22 mouse cellular contexts compared by ENCODE assay signal in the genomic region with DNA sequence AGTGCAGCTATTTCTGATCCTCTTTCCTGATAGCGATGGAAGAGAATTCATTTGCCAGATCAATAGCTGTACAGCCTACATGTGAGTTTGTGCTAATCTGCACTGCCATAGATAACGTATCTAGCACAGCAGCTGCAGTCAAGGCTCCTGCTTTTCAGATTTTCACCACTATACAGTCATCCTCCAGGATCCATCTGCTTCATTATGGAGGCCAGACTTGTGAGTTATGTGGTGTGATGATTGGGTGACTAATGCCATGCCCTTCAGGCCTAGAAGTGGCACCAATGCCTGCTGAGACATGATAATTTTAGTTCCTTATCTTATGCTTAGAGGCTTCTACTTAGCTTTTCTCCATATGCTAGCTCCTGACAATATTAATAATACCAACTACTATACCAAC.
DNase-seq lines count a peak whose midpoint lies in the region; ATAC-seq and TF ChIP-seq lines count a peak whose summit lies in the region.
"Had no signal": no experiment of that assay in that cellular context is flagged by ENCODE, and none has a peak within 500 bp of the region (broad histone marks: within the 10 kb centered on the region; RNA-seq: fewer than 3 reads in every experiment).

No protein-coding gene starts in this region.

- no peaks in the 10 kb centered on the region; the same call in 1 of the 2 replicates for H3K9me3 ChIP-seq in G1E (replicated peaks)
- no peaks in the 10 kb centered on the region for H3K9me3 ChIP-seq in liver, embryonic 14.5 days (ENCODE audit: control insufficient read depth, low read length)
- H3K9me3 ChIP-seq: forebrain, embryonic 15.5 days had no signal

- no peak for TF ChIP-seq CTCF in G1E (IDR thresholded peaks at IDR 0.05; ENCODE audit: low read depth, low read length)
- no peak for TF ChIP-seq CTCF in liver, embryonic 14.5 days (IDR thresholded peaks at IDR 0.05; ENCODE audit: low read depth)

- H3K36me3 ChIP-seq in G1E (replicated peaks), result no peaks in the 10 kb centered on the region
- no peaks in the 10 kb centered on the region for H3K36me3 ChIP-seq in liver, embryonic 14.5 days (replicated peaks; ENCODE audit: control insufficient read depth, insufficient read depth, low read depth)
- H3K36me3 ChIP-seq: embryonic facial prominence, embryonic 15.5 days; forebrain, embryonic 10.5 days; forebrain, embryonic 15.5 days; heart, embryonic 15.5 days; hindbrain, embryonic 13.5 days had no signal

- no peak overlapping the region for H3K27ac ChIP-seq in liver, embryonic 14.5 days
- H3K27ac ChIP-seq: embryonic facial prominence, embryonic 15.5 days; forebrain, embryonic 10.5 days; forebrain, embryonic 15.5 days; heart, embryonic 15.5 days; hindbrain, embryonic 13.5 days; hindbrain, postnatal 0 days had no signal

- no peak overlapping the region for H3K4me3 ChIP-seq in G1E (ENCODE audit: low read depth, low read length)
- no peak overlapping the region for H3K4me3 ChIP-seq in liver, embryonic 14.5 days (ENCODE audit: insufficient read depth in 1 of 2, low read depth in 2 of 2, low read length in 2 of 2)
- H3K4me3 ChIP-seq: embryonic facial prominence, embryonic 15.5 days; erythroblast, embryonic 14.5 days; forebrain, embryonic 10.5 days; forebrain, embryonic 15.5 days; heart, embryonic 15.5 days; hindbrain, embryonic 13.5 days had no signal

- no peak for TF ChIP-seq EP300 in liver, embryonic 14.5 days (IDR thresholded peaks at IDR 0.05; ENCODE audit: low read depth)

- no peak overlapping the region for H3K9ac ChIP-seq in liver, embryonic 14.5 days (replicated peaks)
- H3K9ac ChIP-seq: embryonic facial prominence, embryonic 15.5 days; forebrain, embryonic 15.5 days; heart, embryonic 15.5 days; hindbrain, embryonic 13.5 days had no signal

- no peak overlapping the region for H3K4me2 ChIP-seq in liver, embryonic 14.5 days (ENCODE audit: low read depth)
- H3K4me2 ChIP-seq: embryonic facial prominence, embryonic 15.5 days; forebrain, embryonic 15.5 days; heart, embryonic 11.5 days; heart, embryonic 15.5 days; hindbrain, embryonic 13.5 days had no signal

- H3K27me3 ChIP-seq in G1E (ENCODE audit: insufficient read depth, low read length), result peaks cover 8% of the 10 kb centered on the region; the same call in 1 of the 2 replicates
- no peaks in the 10 kb centered on the region for H3K27me3 ChIP-seq in liver, embryonic 14.5 days (ENCODE audit: control insufficient read depth, insufficient read depth, low read length)
- H3K27me3 ChIP-seq: embryonic facial prominence, embryonic 15.5 days; forebrain, embryonic 15.5 days; heart, embryonic 15.5 days; hindbrain, embryonic 13.5 days had no signal

- WGBS in liver, embryonic 14.5 days (ENCODE audit: insufficient replicate concordance), result 64% methylated on average over 2 of the region's 2 CpGs

- no peak for DNase-seq in frontal cortex, adult 2 months (ENCODE audit: extremely low spot score in 1 of 2, low spot score in 1 of 2)
- DNase-seq in G1E (ENCODE audit: low spot score) (no peak), MN1 (ENCODE audit: low spot score) (no peak)
- no peak for DNase-seq in liver, embryonic 14.5 days (ENCODE audit: low read depth in 3 of 3, low spot score in 3 of 3)
- DNase-seq in layer of hippocampus, postnatal 25 days (ENCODE audit: extremely low spot score in 1 of 2, low spot score in 1 of 2), result no peak
- DNase-seq: adrenal gland, adult 2 months; adrenal gland, postnatal 25 days; cerebellum, adult 2 months; cerebellum, postnatal 10 days; gastrocnemius, postnatal 36 days; heart, adult 18-20 months; heart, postnatal 14 days had no signal

- H3K4me1 ChIP-seq in G1E (ENCODE audit: insufficient read depth, low read depth, low read length), result no peaks in the 10 kb centered on the region
- H3K4me1 ChIP-seq in liver, embryonic 14.5 days (replicated peaks; ENCODE audit: control insufficient read depth in 2 of 2, insufficient read depth in 2 of 2, low read length in 1 of 2), result no peaks in the 10 kb centered on the region
- H3K4me1 ChIP-seq: embryonic facial prominence, embryonic 15.5 days; forebrain, embryonic 10.5 days; forebrain, embryonic 15.5 days; heart, embryonic 15.5 days; hindbrain, embryonic 13.5 days had no signal

- ATAC-seq in frontal cortex, adult (ENCODE audit: low TSS enrichment), result peak; percentile 44; the same call in 1 of the 2 replicates
- ATAC-seq in G1E (ENCODE audit: extremely low read depth, insufficient number of reproducible peaks, low FRiP score, poor library complexity, severe bottlenecking), result peak; percentile 54; the same call in 1 of the 2 replicates
- peak; percentile 48; the same call in 1 of the 2 replicates for ATAC-seq in liver, embryonic 14.5 days (ENCODE audit: insufficient read depth)
- ATAC-seq in megakaryocyte-erythroid progenitor cell, adult 5-6 weeks (replicated peaks; ENCODE audit: low FRiP score, low TSS enrichment, poor library complexity, severe bottlenecking), result peak; percentile 75
- ATAC-seq: forebrain, embryonic 15.5 days; hindbrain, postnatal 0 days had no signal
